Mouse (Mus musculus) olfactory bulb, adult 2 months (tissue): ENCODE data around the gene Nfic. TPM values are rescaled to one million over a fixed set of nuclear protein-coding genes. Genes with fewer than 3 reads are reported as not detected.

Experiments used
- H3K27ac ChIP-seq: fragments of 200-500 bp; 2 replicates; pipeline ENCODE4 v1.5.1; 2012; ENCODE audit warnings: low read depth, low read length; ENCODE audit not compliant: insufficient read depth
- H3K4me1 ChIP-seq: fragments of 200-500 bp; 2 replicates; pipeline ENCODE4 v1.6.1; 2012; ENCODE audit warnings: low read length; ENCODE audit not compliant: control insufficient read depth, insufficient read depth
- H3K4me3 ChIP-seq: fragments of 200-500 bp; 2 replicates; pipeline ENCODE4 v1.5.1; 2012; ENCODE audit warnings: mild to moderate bottlenecking, low read depth, low read length, moderate library complexity; ENCODE audit not compliant: insufficient read depth
- CTCF ChIP-seq: fragments of 200-500 bp; IDR thresholded peaks from 2 replicates; pipeline ENCODE4 v1.5.1; 2012; ENCODE audit warnings: low read depth, mild to moderate bottlenecking, low read length, moderate library complexity; ENCODE audit not compliant: insufficient read depth
- POLR2A ChIP-seq: fragments of 200-500 bp; IDR thresholded peaks from 2 replicates; pipeline ENCODE4 v1.6.1; 2012; ENCODE audit warnings: mild to moderate bottlenecking, low read depth, low read length, moderate library complexity; ENCODE audit not compliant: insufficient read depth
- WGBS: fragments of 180-500 bp; shearing (Covaris S2); methylation state at CpG from one replicate; pipeline ENCODE4 v1.1.7; 2018; 5-methylcytosine and 5-hydroxymethylcytosine counted together
- polyA plus RNA-seq: library from polyadenylated mRNA; stranded (reverse); fragments of >200 nt; gene quantifications from 2 replicates; pipeline ENCODE4 v1.2.4, GENCODE M21; 2012; ENCODE audit warnings: low replicate concordance; ENCODE audit not compliant: missing spikeins, insufficient read depth, insufficient read length

The Nfic gene
- polyA plus RNA-seq, 1 experiment: not detected

DNA sequence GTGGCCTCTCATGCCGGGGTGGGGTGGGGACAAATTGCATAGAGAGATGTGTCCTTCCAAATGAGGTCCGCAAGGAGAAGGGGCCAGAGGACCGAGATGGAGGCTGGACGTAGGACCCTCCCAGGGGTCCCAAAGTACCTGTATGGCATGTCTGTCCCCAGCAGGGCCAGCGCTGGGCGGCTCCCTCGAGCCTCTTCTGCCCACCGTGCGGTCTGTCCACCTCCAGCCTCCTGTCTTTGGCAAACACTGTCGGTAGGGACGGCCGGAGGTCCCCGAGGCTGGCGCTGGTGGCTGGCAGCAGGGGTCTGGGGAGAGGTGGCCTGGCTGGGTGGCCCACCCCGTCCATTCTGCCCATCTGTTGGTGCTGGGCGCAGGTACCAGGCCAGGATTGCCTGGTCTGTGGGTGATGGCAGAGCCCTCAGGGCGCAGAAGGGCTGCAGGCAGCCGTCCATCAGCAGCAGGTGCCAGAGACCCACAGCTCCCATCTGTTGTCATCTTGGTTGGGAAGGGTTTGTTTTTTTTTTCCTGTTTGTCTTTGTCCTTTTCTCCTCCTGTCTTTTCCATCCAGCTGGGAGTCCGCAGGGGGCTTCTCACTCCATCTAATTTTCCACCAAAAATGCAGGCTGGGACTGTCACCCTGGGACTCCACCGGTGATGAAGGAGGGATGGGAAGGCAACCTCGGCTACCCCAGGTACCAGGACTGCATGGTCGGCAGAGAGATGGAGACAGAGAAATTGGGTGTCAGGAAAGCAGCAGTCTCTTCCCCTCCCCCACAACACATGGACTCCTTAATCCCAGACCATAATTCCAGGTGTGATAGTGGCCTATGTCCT, 54.8 kb downstream of the Nfic start:
- Histone ChIP-seq H3K4me3 (no peak overlapping the region), H3K4me1 (peaks cover 39% of the 10 kb centered on the region), H3K27ac (peak overlapping the region; percentile 4)
- TF ChIP-seq POLR2A (no peak), CTCF (no peak)
- 68% methylated on average over 22 of the region's 22 CpGs for WGBS

DNA sequence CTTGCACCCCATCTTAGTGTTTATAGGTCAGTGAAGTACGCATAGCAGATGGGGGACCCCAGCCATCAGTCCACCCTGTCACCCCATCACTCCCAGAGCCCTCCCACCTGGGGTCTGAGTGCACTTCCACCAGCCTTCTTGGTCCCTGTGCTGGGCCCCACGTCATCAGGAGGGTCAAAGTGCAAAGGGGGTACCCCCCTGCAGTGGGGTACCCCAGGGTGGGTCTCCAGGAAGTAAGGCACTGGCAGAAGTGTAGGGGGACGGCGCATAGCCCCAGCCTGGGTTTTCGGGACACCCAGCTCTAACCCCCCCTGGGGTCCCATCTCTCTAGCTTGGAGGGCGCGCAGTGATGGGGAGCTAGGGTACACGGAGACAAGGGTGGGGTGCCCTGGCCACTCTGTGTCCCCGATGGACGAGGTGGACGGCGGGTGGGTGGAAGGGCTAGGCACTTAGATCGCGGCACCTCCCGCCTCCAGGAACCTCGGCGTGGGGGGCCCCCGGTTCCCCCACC, 55.6 kb downstream of the Nfic start:
- peaks cover 39% of the 10 kb centered on the region for H3K4me1 ChIP-seq

DNA sequence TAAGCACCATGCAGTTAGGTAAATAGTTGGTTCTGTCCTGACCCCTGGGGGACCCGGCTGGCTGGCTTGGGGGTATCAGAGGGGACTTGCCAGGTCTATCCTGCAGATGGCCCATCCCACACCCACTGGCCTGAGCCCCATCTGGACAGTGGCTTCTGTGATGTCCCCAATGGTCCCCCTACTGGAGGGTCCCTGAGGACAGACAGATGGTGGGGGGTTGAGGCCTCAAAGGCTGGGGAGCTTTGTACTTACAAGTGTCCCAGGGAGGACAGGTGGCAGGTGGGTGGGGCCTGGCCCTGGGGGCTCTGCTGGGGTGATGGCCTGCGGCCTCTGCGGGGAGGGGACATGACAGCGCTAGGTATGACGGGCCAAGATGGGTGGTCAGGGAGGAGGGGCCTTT, 56.1 kb downstream of the Nfic start:
- Histone ChIP-seq H3K4me1 (peaks cover 39% of the 10 kb centered on the region), H3K4me3 (no peak overlapping the region), H3K27ac (no peak overlapping the region)
- TF ChIP-seq POLR2A (no peak), CTCF (no peak)
- WGBS: 91% methylated on average over 5 of the region's 5 CpGs

More for the DNA sequence above, 55.6 kb downstream of the Nfic start:
- Histone ChIP-seq H3K27ac (no peak overlapping the region), H3K4me3 (no peak overlapping the region)
- 87% methylated on average over 18 of the region's 18 CpGs for WGBS
- TF ChIP-seq POLR2A: no peak
- no peak for TF ChIP-seq CTCF

DNA sequence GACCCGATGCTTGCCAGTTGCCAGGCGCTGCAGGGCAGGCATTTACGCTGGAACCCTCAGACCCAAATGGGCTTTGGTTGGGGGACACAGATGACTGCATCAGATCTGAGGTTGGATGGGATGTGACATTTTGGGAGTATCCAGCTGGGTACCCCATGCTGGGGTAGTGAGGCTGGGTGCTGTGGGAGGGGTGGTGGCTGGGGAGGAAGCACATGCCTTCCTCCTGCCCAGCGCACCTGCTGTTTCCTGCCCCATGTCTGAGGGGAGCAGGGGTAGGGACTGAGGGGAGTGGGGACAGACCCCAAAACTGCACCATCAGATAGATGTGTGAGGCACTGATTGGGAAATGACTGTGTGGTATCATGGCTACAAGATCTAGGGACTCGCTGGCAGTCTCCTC, 58.7 kb downstream of the Nfic start:
- H3K4me3 ChIP-seq: no peak overlapping the region
- H3K27ac ChIP-seq: no peak overlapping the region
- 74% methylated on average over 5 of the region's 5 CpGs for WGBS
- H3K4me1 ChIP-seq: peaks cover 38% of the 10 kb centered on the region
- TF ChIP-seq CTCF: no peak
- TF ChIP-seq POLR2A: no peak

DNA sequence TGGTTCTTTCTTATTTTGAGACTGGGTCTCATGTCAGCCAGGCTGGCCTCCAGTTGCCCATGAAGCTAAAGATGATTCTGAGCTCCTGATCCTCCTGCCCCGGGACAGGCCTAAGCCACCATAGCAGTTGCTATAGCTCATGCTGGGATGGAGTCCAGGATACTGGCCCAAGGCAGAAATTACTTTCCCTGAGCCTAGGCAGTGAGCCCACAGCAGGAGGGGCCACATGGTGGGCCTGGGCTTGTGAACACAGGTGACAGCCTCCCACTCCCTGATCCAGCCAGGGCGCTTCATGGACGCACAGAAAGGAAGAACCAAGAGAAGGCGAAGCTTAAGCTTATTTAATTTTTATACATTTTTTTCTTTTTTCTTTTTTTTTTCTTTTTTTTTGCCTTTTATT, 59.6 kb downstream of the Nfic start:
- Histone ChIP-seq H3K4me3 (no peak overlapping the region), H3K27ac (no peak overlapping the region), H3K4me1 (peaks cover 29% of the 10 kb centered on the region)
- 76% methylated on average over 4 of the region's 4 CpGs for WGBS
- TF ChIP-seq POLR2A (no peak), CTCF (no peak)

DNA sequence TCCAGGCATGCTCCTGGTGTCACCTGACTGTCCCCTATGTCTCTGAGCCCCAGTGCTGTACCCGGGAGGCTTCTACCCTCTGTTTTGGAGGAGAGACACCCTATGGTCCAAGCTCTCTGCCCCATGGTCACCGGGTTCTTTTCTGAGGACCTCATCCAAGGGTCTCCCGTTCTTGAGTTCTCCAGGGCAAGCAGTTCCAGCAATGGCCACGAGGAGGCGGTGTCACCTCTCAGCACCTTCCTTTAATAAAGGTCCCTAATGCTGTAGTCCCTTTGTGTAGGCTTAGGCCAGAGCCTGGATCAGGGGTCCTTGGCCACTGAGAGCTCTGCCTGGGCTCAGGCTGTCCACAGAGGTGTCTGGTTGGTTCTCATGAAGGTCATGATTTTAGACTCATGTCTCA, 60.3 kb downstream of the Nfic start:
- 17% methylated on average over 5 of the region's 5 CpGs for WGBS
- peak; percentile 87 for TF ChIP-seq CTCF
- no peak for TF ChIP-seq POLR2A

DNA sequence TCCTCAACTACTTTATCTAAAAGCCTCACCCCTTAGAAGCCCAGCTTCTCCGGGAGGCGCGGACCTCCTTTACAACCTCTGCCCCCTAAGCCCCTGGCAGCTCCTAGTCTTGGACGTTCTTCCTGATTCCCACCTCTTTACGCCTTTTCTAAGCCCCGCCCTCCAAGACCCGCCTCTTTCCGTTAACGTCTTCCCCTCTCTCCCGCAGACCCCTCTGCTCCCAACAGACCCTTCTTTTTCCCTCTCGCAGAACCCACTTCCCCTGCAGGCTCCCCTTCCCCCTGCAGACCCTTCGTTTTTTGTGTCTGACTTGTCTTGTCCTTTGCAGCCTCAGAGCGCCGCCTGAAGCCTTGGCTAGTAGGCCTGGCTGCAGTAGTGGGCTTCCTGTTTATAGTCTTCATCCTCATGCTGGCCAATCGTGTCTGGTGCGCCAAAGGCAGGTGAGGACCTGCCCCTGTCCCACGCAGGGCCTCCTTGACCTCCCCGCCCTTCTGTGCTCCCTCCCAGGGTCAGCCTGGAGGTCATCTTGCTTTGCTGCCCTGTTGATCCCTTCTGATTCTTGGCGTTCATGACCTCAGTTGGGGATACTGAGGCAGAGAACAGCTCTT, 61.9 kb downstream of the Nfic start:
- 16% methylated on average over 19 of the region's 19 CpGs for WGBS
- Histone ChIP-seq H3K27ac (no peak overlapping the region), H3K4me1 (peaks cover 23% of the 10 kb centered on the region), H3K4me3 (0 out of 2 replicates have a peak overlapping the region, but pooled peaks have one; percentile 8)
- TF ChIP-seq POLR2A (no peak), CTCF (no peak)

More for the DNA sequence above, 60.3 kb downstream of the Nfic start:
- no peak overlapping the region for H3K27ac ChIP-seq
- H3K4me1 ChIP-seq: peaks cover 23% of the 10 kb centered on the region
- no peak overlapping the region for H3K4me3 ChIP-seq

DNA sequence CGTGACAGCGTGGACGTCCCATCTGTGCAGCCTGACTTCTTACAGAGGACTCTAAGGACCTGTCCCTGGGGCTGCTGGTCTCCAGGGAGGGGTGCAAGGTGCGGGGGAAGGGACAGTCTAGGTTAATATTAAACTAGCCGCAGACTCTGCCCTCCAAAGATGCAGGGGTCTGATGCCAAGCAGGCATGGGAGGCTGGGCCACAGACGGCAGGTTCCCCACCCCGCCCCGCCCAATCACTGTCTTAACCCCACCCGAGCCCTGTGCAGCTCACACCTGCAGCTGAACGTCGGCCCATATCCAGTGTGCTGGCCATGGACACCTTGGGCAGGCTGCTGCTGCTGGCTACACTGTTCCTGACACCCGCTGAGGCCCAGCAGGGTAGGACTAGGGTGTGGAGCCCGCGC, 62.7 kb downstream of the Nfic start, which contains the start of gene Smim24:
Gene Smim24 (plus strand): TSS at position 271 of the 405 bp plus-strand sequence.
- 0 out of 2 replicates have a peak within 1 kb of the TSS, but pooled peaks have one; percentile 8 for H3K4me3 ChIP-seq
- TF ChIP-seq CTCF: no peak
- WGBS: 72% methylated on average over 14 of the region's 14 CpGs
- no peak within 1 kb of the TSS for H3K27ac ChIP-seq
- H3K4me1 ChIP-seq: peaks cover 23% of the 10 kb centered on the region

DNA sequence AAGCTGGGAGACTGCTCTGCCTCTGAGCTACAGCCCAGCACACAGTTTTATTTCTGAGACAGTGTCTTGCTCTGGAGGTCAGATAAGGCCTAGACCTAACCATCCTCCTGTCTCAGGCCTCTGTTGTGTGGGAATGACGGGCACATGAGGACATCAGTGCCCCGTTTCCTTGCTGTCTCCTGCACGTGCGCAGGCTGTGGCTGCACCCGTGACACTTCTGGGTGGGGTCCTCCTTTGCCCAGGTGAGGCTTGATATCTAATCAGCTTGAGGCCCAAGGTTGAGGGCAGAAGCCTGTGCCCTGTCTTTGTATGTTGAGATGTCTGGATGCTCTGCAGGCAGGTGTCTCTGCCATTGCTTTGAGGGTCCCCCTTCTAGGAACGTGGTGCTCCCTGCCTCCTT, 63.2 kb downstream of the Nfic start:
- H3K4me3 ChIP-seq: no peak overlapping the region
- no peak overlapping the region for H3K27ac ChIP-seq
- 88% methylated on average over 6 of the region's 6 CpGs for WGBS
- no peak for TF ChIP-seq CTCF
- TF ChIP-seq POLR2A: no peak
- H3K4me1 ChIP-seq: peaks cover 19% of the 10 kb centered on the region
